Mouse (Mus musculus): Measurements from ENCODE around the gene Colq. TPM values are rescaled to one million over a fixed set of nuclear protein-coding genes. Genes with fewer than 3 reads are reported as not detected.

The Colq gene
- polyA plus RNA-seq, 2 experiments, result 4.3 to 4.9 TPM

DNA sequence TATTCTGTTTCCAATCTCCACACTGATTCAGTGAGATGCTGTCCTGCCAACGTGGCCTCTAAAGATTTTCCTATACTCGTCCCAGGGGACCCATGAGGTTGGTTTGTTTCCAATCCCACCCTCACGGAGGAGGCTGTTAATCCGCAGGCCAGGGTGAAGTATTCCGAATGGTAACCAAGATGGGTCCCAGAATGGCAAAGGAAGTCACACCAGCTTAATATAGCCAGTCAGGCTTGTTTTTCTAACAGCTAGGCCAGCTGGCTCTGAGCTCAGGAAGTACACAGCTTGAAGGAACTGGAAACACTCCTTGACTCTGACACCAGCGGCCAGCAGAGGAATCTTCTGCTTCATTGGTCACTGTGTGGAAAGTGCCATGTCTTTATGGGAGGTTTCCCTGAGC lies 53.8 kb downstream of the Colq start:
- ATAC-seq (ENCODE audit: low FRiP score, low read depth) (no peak), DNase-seq (ENCODE audit: low spot score) (peak; percentile 14)
- 56% methylated on average over 6 of the region's 6 CpGs for whole genome bisulfite sequencing
- Histone ChIP-seq H3K4me3 (replicated peaks; ENCODE audit: low read length) (no peak overlapping the region), H3K27ac (replicated peaks; ENCODE audit: low read depth, low read length) (no peak overlapping the region), H3K36me3 (ENCODE audit: control insufficient read depth, insufficient read depth, low read length) (no peaks in the 10 kb centered on the region), H3K4me2 (replicated peaks; ENCODE audit: low read depth, low read length, severe bottlenecking) (no peak overlapping the region), H3K27me3 (ENCODE audit: control insufficient read depth, insufficient read depth, low read length) (no peaks in the 10 kb centered on the region), H3K9ac (ENCODE audit: low read depth, low read length, severe bottlenecking) (no peak overlapping the region), H3K9me3 (ENCODE audit: control insufficient read depth, low read length) (no peaks in the 10 kb centered on the region), H3K4me1 (ENCODE audit: control insufficient read depth, insufficient read depth, low read length) (no peaks in the 10 kb centered on the region)
- TF ChIP-seq POLR2A (IDR thresholded peaks at IDR 0.05; ENCODE audit: borderline replicate concordance, extremely low read depth, insufficient read depth, insufficient read length), result no peak

DNA sequence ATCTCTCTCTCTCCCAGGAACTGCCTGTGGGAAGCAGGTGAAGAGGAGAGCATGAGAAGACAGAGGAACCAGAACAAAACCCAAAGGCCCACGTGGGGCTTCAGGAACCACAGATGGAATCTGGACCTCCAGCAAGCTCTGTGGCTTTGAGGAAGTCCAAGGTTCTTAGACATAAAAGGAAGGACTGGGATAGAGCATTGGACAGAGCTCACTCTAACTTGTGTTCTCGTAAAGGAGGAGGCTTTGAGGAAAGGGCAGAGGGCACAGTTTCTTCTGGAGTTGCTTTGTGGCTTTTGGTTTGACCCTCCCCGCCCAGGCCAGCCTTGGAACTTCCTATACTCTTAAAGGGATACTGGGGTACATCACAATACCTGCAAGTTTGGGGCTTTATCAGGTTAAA lies 58.5 kb downstream of the Colq start:
- ATAC-seq (ENCODE audit: low FRiP score, low read depth) (no peak), DNase-seq (ENCODE audit: low spot score) (no peak)
- no peaks in the 10 kb centered on the region for H3K36me3 ChIP-seq (ENCODE audit: control insufficient read depth, insufficient read depth, low read length)
- no peaks in the 10 kb centered on the region for H3K9me3 ChIP-seq (ENCODE audit: control insufficient read depth, low read length)
- no peaks in the 10 kb centered on the region for H3K27me3 ChIP-seq (ENCODE audit: control insufficient read depth, insufficient read depth, low read length)
- no peak overlapping the region for H3K27ac ChIP-seq (replicated peaks; ENCODE audit: low read depth, low read length)
- H3K4me1 ChIP-seq (ENCODE audit: control insufficient read depth, insufficient read depth, low read length), result peaks cover 4% of the 10 kb centered on the region
- TF ChIP-seq POLR2A (IDR thresholded peaks at IDR 0.05; ENCODE audit: borderline replicate concordance, extremely low read depth, insufficient read depth, insufficient read length), result no peak
- WGBS, result 70% methylated on average over 3 of the region's 3 CpGs
- H3K9ac ChIP-seq (ENCODE audit: low read depth, low read length, severe bottlenecking), result no peak overlapping the region
- H3K4me2 ChIP-seq (replicated peaks; ENCODE audit: low read depth, low read length, severe bottlenecking), result no peak overlapping the region
- no peak overlapping the region for H3K4me3 ChIP-seq (replicated peaks; ENCODE audit: low read length)

DNA sequence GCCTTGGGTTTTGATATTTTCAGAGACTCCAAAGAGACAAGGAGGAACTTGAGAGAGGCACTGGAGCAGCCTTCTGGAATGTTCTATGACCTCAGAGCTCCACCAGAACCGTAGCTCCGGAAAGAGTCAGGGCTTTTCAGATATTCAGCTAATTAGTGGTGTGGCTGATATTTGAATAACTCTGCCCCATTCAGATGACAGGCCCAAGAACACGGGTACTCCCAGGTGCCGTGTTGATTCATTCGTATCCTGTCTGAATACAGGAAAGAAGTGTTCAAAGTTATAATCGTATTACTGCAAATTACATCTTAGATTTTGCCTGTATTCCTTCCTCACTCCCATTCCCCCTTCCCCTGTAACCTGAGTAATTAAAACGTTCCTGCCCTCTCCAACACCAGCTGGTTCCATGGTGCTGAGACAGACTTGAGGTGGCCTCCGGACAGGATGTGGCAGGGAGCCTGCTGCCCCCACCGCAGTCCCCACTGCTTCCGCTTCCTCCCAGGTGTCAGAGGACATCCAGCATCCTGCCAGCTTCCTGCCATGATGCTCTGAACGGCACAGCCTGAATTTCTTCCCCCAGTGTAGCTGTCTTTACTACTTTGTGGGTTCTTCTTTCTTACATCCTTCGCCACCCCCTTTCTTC lies 59.5 kb downstream of the Colq start:
- Histone ChIP-seq H3K27me3 (ENCODE audit: control insufficient read depth, insufficient read depth, low read length) (no peaks in the 10 kb centered on the region), H3K9ac (ENCODE audit: low read depth, low read length, severe bottlenecking) (no peak overlapping the region), H3K4me1 (ENCODE audit: control insufficient read depth, insufficient read depth, low read length) (peaks cover 4% of the 10 kb centered on the region), H3K9me3 (ENCODE audit: control insufficient read depth, low read length) (no peaks in the 10 kb centered on the region), H3K27ac (replicated peaks; ENCODE audit: low read depth, low read length) (0 out of 2 replicates have a peak overlapping the region, but pooled peaks have one; percentile 26), H3K4me2 (replicated peaks; ENCODE audit: low read depth, low read length, severe bottlenecking) (no peak overlapping the region), H3K36me3 (ENCODE audit: control insufficient read depth, insufficient read depth, low read length) (no peaks in the 10 kb centered on the region), H3K4me3 (replicated peaks; ENCODE audit: low read length) (no peak overlapping the region)
- TF ChIP-seq POLR2A (IDR thresholded peaks at IDR 0.05; ENCODE audit: borderline replicate concordance, extremely low read depth, insufficient read depth, insufficient read length), result no peak
- DNase-seq (ENCODE audit: low spot score) (no peak), ATAC-seq (ENCODE audit: low FRiP score, low read depth) (no peak)
- 52% methylated on average over 12 of the region's 12 CpGs for WGBS

DNA sequence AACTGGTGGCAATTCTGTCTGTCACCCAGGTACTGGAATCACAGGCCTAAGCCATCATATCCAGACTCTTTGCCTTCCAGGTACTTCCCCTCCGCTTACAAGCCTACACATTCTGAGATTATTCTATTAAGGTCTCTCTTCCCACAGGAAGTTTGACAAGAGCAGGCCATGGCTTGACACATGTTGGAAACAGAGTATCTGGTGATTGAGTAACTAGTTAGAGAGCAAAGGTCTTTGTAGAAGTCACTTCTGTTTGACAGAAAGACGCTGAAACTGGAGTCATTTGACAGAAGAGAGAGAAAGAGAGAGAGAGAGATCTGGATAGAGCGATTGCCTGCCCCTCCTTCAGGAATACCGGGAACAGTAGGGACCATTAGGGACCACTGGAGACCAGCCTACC lies 60.3 kb downstream of the Colq start:
- Histone ChIP-seq H3K4me1 (ENCODE audit: control insufficient read depth, insufficient read depth, low read length) (peaks cover 4% of the 10 kb centered on the region), H3K27me3 (ENCODE audit: control insufficient read depth, insufficient read depth, low read length) (no peaks in the 10 kb centered on the region), H3K4me2 (replicated peaks; ENCODE audit: low read depth, low read length, severe bottlenecking) (no peak overlapping the region), H3K9me3 (ENCODE audit: control insufficient read depth, low read length) (no peaks in the 10 kb centered on the region), H3K36me3 (ENCODE audit: control insufficient read depth, insufficient read depth, low read length) (no peaks in the 10 kb centered on the region), H3K4me3 (replicated peaks; ENCODE audit: low read length) (no peak overlapping the region), H3K9ac (ENCODE audit: low read depth, low read length, severe bottlenecking) (no peak overlapping the region), H3K27ac (replicated peaks; ENCODE audit: low read depth, low read length) (no peak overlapping the region)
- 88% methylated on average over 4 of the region's 4 CpGs for WGBS
- DNase-seq (ENCODE audit: low spot score) (no peak), ATAC-seq (ENCODE audit: low FRiP score, low read depth) (no peak)
- no peak for TF ChIP-seq POLR2A (IDR thresholded peaks at IDR 0.05; ENCODE audit: borderline replicate concordance, extremely low read depth, insufficient read depth, insufficient read length)

DNA sequence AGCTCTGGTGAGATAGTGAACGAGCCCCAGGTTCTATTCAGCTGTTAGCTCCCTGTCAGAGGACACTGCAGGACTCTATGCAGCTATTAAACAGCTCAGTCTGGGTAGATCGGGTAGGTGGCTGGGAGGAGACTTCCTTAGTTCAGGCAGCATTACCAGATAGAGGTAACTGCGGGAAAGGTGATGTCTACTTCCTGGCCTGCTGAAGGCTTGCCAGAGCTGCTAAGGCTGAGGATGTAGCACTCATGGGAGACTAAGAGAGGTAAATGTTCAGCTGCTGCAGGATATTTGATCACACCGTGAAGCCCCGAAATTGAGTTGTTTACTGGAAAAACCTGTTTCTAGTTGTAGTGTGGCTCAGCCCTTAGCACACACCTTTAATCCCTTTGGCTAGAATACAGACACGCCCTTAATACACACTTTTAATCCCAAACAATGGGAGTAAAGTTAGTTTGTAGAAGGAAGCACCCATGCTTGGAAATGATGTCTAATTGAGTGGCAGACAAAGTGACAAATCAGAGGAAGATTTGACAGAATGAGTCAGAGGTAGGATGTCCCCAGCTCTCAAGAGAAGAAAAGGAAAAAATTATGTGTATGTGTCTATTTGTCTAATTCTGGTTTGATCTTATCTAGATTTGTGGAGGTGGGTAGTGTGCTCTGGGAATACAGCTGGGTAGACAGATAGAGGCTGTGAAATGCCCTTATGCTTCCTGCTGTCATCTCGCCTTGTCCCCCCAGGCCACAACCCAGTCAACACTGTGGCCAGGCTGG lies 65.9 kb downstream of the Colq start:
- H3K4me2 ChIP-seq (replicated peaks; ENCODE audit: low read depth, low read length, severe bottlenecking), result no peak overlapping the region
- no peak for TF ChIP-seq POLR2A (IDR thresholded peaks at IDR 0.05; ENCODE audit: borderline replicate concordance, extremely low read depth, insufficient read depth, insufficient read length)
- 73% methylated on average over 7 of the region's 7 CpGs for WGBS
- H3K36me3 ChIP-seq (ENCODE audit: control insufficient read depth, insufficient read depth, low read length), result no peaks in the 10 kb centered on the region
- ATAC-seq (ENCODE audit: low FRiP score, low read depth) (no peak), DNase-seq (ENCODE audit: low spot score) (no peak)
- no peaks in the 10 kb centered on the region for H3K27me3 ChIP-seq (ENCODE audit: control insufficient read depth, insufficient read depth, low read length)
- no peak overlapping the region for H3K4me3 ChIP-seq (replicated peaks; ENCODE audit: low read length)
- no peaks in the 10 kb centered on the region for H3K4me1 ChIP-seq (ENCODE audit: control insufficient read depth, insufficient read depth, low read length)
- no peak overlapping the region for H3K27ac ChIP-seq (replicated peaks; ENCODE audit: low read depth, low read length)
- no peaks in the 10 kb centered on the region for H3K9me3 ChIP-seq (ENCODE audit: control insufficient read depth, low read length)
- no peak overlapping the region for H3K9ac ChIP-seq (ENCODE audit: low read depth, low read length, severe bottlenecking)
